Mouse (Mus musculus) heart, embryonic 15.5 days (tissue): ENCODE measurements around the gene Def8. TPM values are rescaled to one million over a fixed set of nuclear protein-coding genes. Genes with fewer than 3 reads are reported as not detected.
"Not testable (repeated sequence)": the region's sequence is repeated elsewhere in the genome, so short reads cannot be mapped to it uniquely, and the experiment has no call there.

Experiments
- ATAC-seq: fragments of 200-750 bp; cut with Nextera tagmentation; replicated peaks from 2 replicates; pipeline ENCODE4 v1.8.0; 2017; ENCODE audit warnings: low read depth, moderate TSS enrichment; ENCODE audit not compliant: insufficient number of reproducible peaks, insufficient read depth, low FRiP score
- H3K27ac ChIP-seq: fragments of 300-500 bp; sonication (generic); 2 replicates; pipeline ENCODE4 v1.5.1; 2015; ENCODE audit warnings: mild to moderate bottlenecking, inconsistent platforms
- H3K27me3 ChIP-seq: fragments of 300-500 bp; sonication (generic); 2 replicates; pipeline ENCODE4 v1.6.1; 2015; ENCODE audit warnings: inconsistent platforms
- H3K36me3 ChIP-seq: fragments of 300-500 bp; sonication (generic); 2 replicates; pipeline ENCODE4 v1.6.1; 2015; ENCODE audit warnings: mild to moderate bottlenecking, inconsistent platforms
- H3K4me1 ChIP-seq: fragments of 300-500 bp; sonication (generic); replicated peaks from 2 replicates; pipeline ENCODE4 v1.6.1; 2015; ENCODE audit warnings: inconsistent platforms
- H3K4me2 ChIP-seq: fragments of 300-500 bp; sonication (generic); 2 replicates; pipeline ENCODE4 v1.6.1; 2015; ENCODE audit warnings: inconsistent platforms, mild to moderate bottlenecking, moderate library complexity
- H3K4me3 ChIP-seq: fragments of 300-500 bp; sonication (generic); 2 replicates; pipeline ENCODE4 v1.5.1; 2015; ENCODE audit warnings: mild to moderate bottlenecking, inconsistent platforms
- H3K9ac ChIP-seq: fragments of 300-500 bp; sonication (generic); 2 replicates; pipeline ENCODE4 v1.6.1; 2015; ENCODE audit warnings: mild to moderate bottlenecking, inconsistent platforms
- H3K9me3 ChIP-seq: fragments of 300-500 bp; sonication (generic); replicated peaks from 2 replicates; pipeline ENCODE4 v1.6.1; 2016; ENCODE audit warnings: inconsistent platforms
- WGBS: fragments of 180-500 bp; shearing (Covaris S2); methylation state at CpG from one replicate; pipeline ENCODE4 v1.1.7; 2015; ENCODE audit warnings: mixed read lengths; 5-methylcytosine and 5-hydroxymethylcytosine counted together
- polyA plus RNA-seq: library from polyadenylated mRNA; unstranded; fragments of >200 nt; fragmentation: Nextera tagmentation; extraction: Ambion mirVana; gene quantifications from 2 replicates; pipeline ENCODE4 v1.2.1, GENCODE M21; 2015

The Def8 gene
- polyA plus RNA-seq, 1 experiment from 2014 or later, result 25.7 TPM

DNA sequence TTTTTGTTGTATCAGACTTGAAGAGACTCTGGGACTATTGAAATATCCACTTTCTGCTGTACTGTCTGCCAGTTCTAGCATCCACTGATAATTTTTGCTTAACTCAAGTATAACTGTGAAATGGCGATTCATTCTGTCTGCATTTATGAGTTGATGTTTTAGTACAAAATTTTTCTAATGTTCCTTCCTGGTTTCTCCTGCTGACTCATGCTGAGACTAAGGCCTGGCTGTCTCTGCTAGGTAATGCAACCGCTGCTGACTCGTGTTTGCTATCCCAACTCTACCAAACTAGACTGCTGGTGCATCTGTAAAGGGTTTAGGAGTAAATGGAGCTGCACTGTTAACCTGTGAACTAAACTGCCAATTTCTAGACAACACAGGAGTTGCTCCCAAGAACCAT is 44.1 kb downstream of the Def8 start:
- Histone ChIP-seq H3K9me3 (no peaks in the 10 kb centered on the region), H3K9ac (no peak overlapping the region), H3K4me3 (no peak overlapping the region), H3K4me1 (no peaks in the 10 kb centered on the region), H3K27ac (no peak overlapping the region), H3K4me2 (no peak overlapping the region), H3K36me3 (peaks cover 9% of the 10 kb centered on the region; the same call in 1 of the 2 replicates), H3K27me3 (no peaks in the 10 kb centered on the region; the same call in 1 of the 2 replicates)
- no peak for ATAC-seq
- 71% methylated on average over 3 of the region's 3 CpGs for WGBS

DNA sequence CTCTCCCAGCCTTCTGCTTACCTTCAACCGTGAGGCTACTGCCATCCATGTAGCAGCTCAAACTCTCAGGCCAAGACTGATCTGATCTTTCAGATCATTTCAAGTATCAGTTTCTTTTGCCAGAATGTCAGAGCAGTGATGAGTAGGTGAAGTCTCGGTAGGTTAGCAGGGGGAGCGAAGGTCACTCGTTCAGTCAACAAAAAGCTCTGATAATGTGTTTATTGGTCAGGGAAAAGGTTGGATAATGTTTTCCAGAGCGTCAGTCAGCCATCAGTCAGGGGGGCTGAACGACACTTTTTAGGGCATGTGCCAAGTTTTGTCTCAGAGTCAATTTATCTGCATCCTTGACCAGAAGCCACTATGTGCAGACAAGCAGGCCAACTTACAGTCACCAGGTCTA is 49.7 kb downstream of the Def8 start:
- WGBS, result 61% methylated on average over 6 of the region's 6 CpGs
- H3K36me3 ChIP-seq, ATAC-seq, H3K4me3 ChIP-seq, H3K4me1 ChIP-seq, H3K27me3 ChIP-seq, H3K4me2 ChIP-seq, H3K9ac ChIP-seq, H3K27ac ChIP-seq, H3K9me3 ChIP-seq: not testable (repeated sequence)

DNA sequence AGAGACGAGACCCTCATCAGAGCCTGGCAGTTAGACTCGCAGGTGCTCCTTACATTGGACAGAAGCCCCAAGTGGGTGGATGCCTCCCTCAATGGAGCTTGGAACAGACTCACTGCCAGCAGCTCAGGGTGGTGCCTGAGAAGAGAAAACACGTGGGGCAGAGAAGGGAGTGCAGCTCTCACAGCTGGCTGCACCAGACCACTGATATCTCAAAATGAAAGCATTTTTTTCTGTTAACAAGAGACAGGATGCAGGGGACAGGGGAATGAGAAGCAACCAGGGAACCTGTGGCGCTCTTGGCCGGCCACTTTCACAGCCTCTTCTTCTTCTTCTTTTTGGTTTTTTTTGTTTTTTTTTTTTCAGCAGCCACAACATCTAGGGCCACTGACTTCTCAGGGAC is 51.2 kb downstream of the Def8 start:
- WGBS, result 49% methylated on average over 5 of the region's 5 CpGs

DNA sequence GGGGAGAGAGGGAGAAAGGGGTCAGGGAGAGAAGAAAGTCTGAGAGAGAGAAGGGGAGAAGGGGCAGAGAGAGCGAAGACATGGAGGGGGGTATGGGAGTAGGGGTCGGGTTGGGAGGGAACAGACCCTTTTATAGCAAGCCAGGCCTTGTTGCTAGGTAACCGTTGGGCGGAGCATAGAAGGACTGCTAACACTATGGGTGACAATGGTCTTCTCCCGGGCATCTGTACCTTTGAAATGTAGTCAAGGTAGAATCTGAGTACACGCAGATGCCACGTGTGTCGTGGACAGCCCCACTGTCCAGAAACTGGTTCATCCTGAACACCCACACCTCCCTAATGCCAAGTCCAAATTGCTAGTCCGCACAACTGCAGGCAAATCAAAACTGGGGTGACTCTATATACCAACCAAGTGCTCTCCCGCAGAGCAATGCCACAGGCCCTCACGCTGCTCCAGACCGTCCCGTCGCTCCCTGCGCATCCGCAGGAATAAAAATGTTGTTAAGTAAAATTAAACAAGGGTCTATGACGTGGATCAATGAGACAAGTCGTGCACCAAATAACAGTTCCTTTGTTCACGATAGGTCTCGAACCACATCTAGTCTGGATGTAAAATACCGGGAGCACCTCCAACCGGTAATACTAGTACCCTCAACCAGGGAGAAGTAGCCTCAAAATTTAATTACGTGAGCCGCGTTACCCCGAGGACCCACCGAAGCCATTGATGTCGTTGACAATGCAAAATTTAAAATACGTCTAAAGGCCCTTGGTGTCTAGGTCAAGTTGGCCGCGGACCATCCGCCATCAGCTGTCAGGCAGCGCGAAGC is 53.8 kb downstream of the Def8 start:
- no peak for ATAC-seq
- Histone ChIP-seq H3K9me3 (no peaks in the 10 kb centered on the region), H3K4me2 (peak overlapping the region; percentile 81), H3K4me3 (peak overlapping the region; percentile 99), H3K27me3 (no peaks in the 10 kb centered on the region), H3K27ac (peak overlapping the region; percentile 98), H3K36me3 (peaks cover 4% of the 10 kb centered on the region; the same call in 1 of the 2 replicates), H3K4me1 (peaks cover 17% of the 10 kb centered on the region), H3K9ac (peak overlapping the region; percentile 85)
- 9% methylated on average over 34 of the region's 34 CpGs for WGBS

More for the DNA sequence above, 51.2 kb downstream of the Def8 start:
- H3K4me3 ChIP-seq, H3K4me2 ChIP-seq, H3K27me3 ChIP-seq, H3K9me3 ChIP-seq, ATAC-seq, H3K9ac ChIP-seq, H3K27ac ChIP-seq, H3K36me3 ChIP-seq: not testable (repeated sequence)
- peaks cover 17% of the 10 kb centered on the region for H3K4me1 ChIP-seq

DNA sequence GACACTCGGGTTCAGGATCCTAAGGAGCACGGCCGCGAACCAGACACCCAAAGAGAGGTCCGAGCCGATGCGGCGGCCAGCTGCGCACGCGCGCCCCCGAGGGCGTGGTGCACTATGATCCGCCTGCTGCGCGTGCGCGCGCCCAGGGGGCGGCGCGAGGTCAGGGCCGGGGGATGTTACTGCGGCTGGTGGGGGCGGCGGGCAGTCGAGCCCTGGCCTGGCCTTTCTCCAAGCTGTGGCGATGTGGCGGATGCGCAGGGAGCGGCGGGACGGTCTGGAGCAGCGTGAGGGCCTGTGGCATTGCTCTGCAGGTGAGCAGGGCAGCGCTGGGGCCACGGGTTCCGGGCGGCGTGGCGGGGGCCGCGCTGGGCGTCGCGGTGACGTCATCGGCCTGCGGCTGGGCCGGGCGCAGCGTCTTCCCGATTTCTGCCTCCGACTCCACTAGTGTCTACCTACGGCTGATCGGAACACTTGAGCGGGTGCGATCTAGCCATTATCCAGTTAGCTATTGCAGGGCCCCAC is 54.5 kb downstream of the Def8 start, which contains the start of gene Afg3l1:
Gene Afg3l1, plus strand, starts transcription at position 167 of the 522 bp plus-strand sequence.
- no peaks in the 10 kb centered on the region for H3K9me3 ChIP-seq
- peak within 1 kb of the TSS; percentile 98 for H3K27ac ChIP-seq
- H3K4me2 ChIP-seq, result peak within 1 kb of the TSS; percentile 81
- no peaks in the 10 kb centered on the region for H3K27me3 ChIP-seq
- peak within 1 kb of the TSS; percentile 99 for H3K4me3 ChIP-seq
- H3K9ac ChIP-seq, result peak within 1 kb of the TSS; percentile 85
- peak; percentile 94 for ATAC-seq
- WGBS, result under 1% methylated on average over 57 of the region's 58 CpGs
- H3K4me1 ChIP-seq, result peaks cover 17% of the 10 kb centered on the region
- H3K36me3 ChIP-seq, result peaks cover 11% of the 10 kb centered on the region

DNA sequence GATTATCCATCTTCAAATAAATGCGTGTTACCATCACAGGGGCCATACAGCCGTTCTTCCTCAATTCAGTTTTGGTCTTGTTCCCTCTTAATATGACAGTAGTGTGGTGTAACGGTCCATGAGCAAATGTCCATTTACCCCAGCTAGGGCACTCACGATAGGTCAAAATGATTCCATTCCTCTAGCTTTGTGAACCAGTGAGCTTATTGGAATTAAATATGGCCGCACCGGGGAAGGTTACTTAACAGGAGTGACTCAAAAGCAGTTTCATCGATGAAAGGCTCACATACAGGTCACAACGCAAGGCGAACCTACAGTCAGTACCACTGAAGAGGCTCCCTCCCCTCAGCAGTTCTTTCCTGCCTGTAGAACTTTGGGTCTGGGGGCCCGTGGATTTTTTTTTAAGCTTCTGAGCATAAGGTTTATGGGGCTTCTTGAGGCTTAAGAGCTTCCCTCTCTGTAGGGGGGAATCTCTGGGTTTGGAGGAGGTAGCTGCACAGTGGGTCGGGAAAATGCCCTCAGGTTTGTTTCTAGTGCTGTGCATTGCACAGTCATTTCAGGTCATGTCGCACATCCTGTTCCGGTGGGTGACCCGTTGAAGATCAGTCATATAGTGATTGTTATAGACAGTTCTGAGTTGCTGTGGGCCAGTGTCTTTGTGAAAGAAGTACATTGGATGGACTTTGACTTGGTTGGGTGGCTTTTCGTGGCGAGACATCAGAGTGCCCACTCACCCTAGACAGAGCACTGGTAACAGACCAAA is 55.3 kb downstream of the Def8 start:
- ATAC-seq, result no peak; the same call in 1 of the 2 replicates
- peak overlapping the region; percentile 98 for H3K27ac ChIP-seq
- peaks cover 13% of the 10 kb centered on the region for H3K36me3 ChIP-seq
- H3K27me3 ChIP-seq, result no peaks in the 10 kb centered on the region
- peak overlapping the region; percentile 99 for H3K4me3 ChIP-seq
- H3K4me2 ChIP-seq, result peak overlapping the region; percentile 81
- 34% methylated on average over 16 of the region's 16 CpGs for WGBS
- peak overlapping the region; percentile 85 for H3K9ac ChIP-seq
- H3K9me3 ChIP-seq, result no peaks in the 10 kb centered on the region
- peaks cover 17% of the 10 kb centered on the region for H3K4me1 ChIP-seq

DNA sequence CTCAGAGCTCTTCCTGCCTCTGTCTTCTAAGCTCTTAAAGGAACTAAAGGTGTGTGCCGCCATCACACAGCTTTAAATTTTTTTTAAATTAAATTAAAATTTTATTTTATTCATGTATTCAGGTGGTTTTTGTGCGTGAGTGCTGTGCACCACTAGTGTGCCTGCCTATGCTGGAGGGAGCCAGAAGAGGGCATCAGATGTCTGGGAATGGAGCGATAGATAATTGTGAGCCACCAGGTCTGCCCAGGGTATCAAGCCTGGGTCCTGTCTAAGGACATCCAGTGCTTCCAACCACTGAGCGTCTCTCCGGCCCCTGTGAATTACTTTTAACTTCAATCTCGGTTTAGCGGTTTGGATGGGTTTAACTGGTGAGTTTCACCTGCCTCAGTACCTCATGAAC is 59.3 kb downstream of the Def8 start:
- H3K9me3 ChIP-seq, result no peaks in the 10 kb centered on the region
- H3K9ac ChIP-seq, result no peak overlapping the region
- H3K36me3 ChIP-seq, result peaks cover 46% of the 10 kb centered on the region
- no peak overlapping the region for H3K27ac ChIP-seq
- H3K27me3 ChIP-seq, result no peaks in the 10 kb centered on the region
- no peak overlapping the region for H3K4me2 ChIP-seq
- WGBS, result 88% methylated on average over 7 of the region's 7 CpGs
- peaks cover 11% of the 10 kb centered on the region for H3K4me1 ChIP-seq
- ATAC-seq, result no peak
- no peak overlapping the region for H3K4me3 ChIP-seq

DNA sequence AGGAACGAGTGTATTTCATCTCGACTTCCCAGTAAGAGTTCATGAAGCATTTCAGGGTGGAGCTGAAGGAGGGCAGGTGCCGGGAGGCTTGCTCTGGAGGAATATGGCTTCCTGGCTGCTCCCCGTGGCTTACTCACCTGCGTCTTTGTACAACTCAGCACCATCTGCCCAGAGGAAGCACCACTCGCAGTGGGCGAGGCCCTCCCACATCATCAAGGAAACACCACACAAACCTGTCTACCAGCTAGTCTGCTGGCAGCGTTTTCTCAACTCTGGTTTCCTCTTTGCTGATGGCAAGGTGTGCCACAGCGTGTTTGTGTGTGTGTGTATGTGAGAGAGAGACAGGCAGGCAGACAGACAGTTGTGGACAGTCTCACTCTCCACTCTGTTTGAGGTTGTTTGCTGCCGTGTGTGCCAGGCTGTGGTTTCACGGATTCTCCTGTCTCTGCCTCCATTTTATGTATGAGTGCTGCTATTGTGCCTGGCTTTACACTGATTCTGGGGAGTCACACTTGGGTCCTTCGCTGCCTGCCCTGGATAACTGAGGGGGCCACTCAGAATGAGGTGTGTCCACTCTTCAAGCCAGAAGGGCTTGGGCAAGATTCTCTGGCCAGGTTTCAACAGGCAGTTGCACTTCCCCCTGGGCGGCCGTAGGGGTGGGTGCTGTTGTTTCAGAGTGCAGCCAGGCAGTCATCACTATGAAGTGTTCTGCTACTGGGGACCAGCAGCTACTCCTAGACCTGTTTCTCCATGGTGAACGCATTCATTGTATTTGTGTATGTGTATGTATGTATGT is 68.2 kb downstream of the Def8 start:
- H3K4me1 ChIP-seq, result no peaks in the 10 kb centered on the region
- H3K9ac ChIP-seq, result no peak overlapping the region
- no peak overlapping the region for H3K27ac ChIP-seq
- H3K36me3 ChIP-seq, result peaks cover 93% of the 10 kb centered on the region
- WGBS, result 90% methylated on average over 15 of the region's 15 CpGs
- no peak overlapping the region for H3K4me2 ChIP-seq
- no peak overlapping the region for H3K4me3 ChIP-seq
- H3K27me3 ChIP-seq, result no peaks in the 10 kb centered on the region
- ATAC-seq, result no peak
- no peaks in the 10 kb centered on the region for H3K9me3 ChIP-seq

DNA sequence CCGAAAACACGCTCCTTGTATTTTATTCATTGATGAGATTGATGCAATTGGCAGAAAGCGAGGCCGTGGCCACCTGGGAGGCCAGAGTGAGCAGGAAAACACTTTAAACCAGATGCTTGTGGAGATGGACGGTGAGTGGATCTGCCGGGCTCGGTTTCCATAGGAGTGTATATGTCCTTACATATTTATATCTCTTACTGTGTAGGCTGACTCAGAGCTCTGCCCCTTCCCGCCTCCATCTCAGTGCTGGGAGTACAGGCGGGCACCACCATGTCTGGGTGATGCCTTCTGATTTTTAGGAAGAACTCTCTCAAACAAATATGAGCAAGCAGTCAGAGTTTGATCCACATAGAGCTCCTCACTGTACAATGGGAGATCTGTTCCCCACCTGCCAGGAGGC is 69.6 kb downstream of the Def8 start:
- 94% methylated on average over 9 of the region's 9 CpGs for WGBS
- H3K27ac ChIP-seq, result no peak overlapping the region
- H3K9me3 ChIP-seq, result no peaks in the 10 kb centered on the region
- H3K4me1 ChIP-seq, result no peaks in the 10 kb centered on the region
- no peak for ATAC-seq
- H3K9ac ChIP-seq, result no peak overlapping the region
- no peak overlapping the region for H3K4me2 ChIP-seq
- H3K4me3 ChIP-seq, result no peak overlapping the region
- H3K36me3 ChIP-seq, result peaks cover 90% of the 10 kb centered on the region
- H3K27me3 ChIP-seq, result no peaks in the 10 kb centered on the region

DNA sequence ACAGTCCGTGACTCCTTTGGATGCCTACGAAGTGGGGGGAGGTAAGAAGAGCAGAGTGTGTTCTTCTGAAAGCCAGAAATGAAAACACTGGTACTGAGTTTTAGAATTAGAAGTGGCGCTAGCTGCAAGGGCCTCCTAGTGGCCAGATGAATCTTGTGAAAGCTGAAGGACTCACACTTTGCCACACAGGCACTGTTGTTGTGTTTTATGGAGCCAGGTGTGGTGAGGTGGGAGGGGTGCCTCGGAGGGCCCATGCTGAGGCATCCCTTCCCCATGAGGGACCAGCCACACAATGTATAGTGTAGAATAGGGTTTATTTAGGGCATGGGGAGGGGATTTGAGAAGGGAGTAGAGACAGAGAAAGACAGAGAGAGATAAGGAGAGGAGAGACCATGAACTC is 74.4 kb downstream of the Def8 start:
- H3K27me3 ChIP-seq, result no peaks in the 10 kb centered on the region

DNA sequence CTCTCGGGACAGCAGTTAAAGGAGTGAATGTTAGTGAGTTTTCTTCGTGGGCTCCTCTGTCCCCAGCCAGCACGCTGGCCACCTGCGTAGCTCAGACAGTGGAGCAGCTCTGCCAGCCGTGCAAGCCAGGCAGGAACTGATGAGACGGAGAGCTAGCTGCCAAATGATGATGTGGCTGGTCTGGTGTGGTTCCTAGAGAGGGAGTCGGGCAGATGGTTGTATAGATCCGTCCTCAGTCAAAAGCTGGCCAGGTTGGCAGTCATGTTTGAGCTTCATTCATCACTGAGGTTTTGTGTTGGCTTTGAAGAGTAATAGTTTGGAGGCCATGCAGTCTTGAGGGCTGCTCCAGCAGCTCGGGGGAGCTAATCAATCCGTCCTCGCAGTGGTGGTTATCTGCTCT is 75.6 kb downstream of the Def8 start:
- Histone ChIP-seq H3K4me2 (no peak overlapping the region), H3K27ac (no peak overlapping the region), H3K4me3 (no peak overlapping the region), H3K36me3 (peaks cover 89% of the 10 kb centered on the region), H3K4me1 (no peaks in the 10 kb centered on the region), H3K9me3 (no peaks in the 10 kb centered on the region), H3K27me3 (no peaks in the 10 kb centered on the region), H3K9ac (no peak overlapping the region)
- 90% methylated on average over 11 of the region's 11 CpGs for WGBS
- ATAC-seq, result no peak

More for the DNA sequence above, 74.4 kb downstream of the Def8 start:
- Histone ChIP-seq H3K4me3 (no peak overlapping the region), H3K9me3 (no peaks in the 10 kb centered on the region), H3K27ac (no peak overlapping the region), H3K36me3 (peaks cover 89% of the 10 kb centered on the region), H3K4me2 (no peak overlapping the region), H3K9ac (no peak overlapping the region), H3K4me1 (no peaks in the 10 kb centered on the region)
- 86% methylated on average over 4 of the region's 4 CpGs for WGBS
- no peak for ATAC-seq
